Mouse (Mus musculus) embryonic facial prominence, embryonic 11.5 days (tissue): ENCODE measurements around the gene Mllt11. TPM values are rescaled to one million over a fixed set of nuclear protein-coding genes. Genes with fewer than 3 reads are reported as not detected.

Experiments
- ATAC-seq: fragments of 200-750 bp; cut with Nextera tagmentation; replicated peaks from 2 replicates; pipeline ENCODE4 v1.8.0; 2017; ENCODE audit warnings: low read depth; ENCODE audit not compliant: insufficient number of reproducible peaks, low FRiP score, low TSS enrichment
- DNase-seq: peaks from one replicate; pipeline ENCODE4 v3.0.0-alpha.2; 2015; ENCODE audit warnings: low spot score
- H3K27ac ChIP-seq: fragments of 300-500 bp; sonication (generic); replicated peaks from 2 replicates; pipeline ENCODE4 v1.5.1; 2014; ENCODE audit warnings: mild to moderate bottlenecking, low read depth, low read length, control low read depth
- H3K27me3 ChIP-seq: fragments of 300-500 bp; sonication (generic); 2 replicates; pipeline ENCODE4 v1.6.1; 2014; ENCODE audit warnings: mild to moderate bottlenecking, low read length, moderate library complexity, mixed read lengths; ENCODE audit not compliant: control insufficient read depth, insufficient read depth
- H3K36me3 ChIP-seq: fragments of 300-500 bp; sonication (generic); replicated peaks from 2 replicates; pipeline ENCODE4 v1.6.1; 2014; ENCODE audit warnings: low read depth, mild to moderate bottlenecking, low read length, moderate library complexity, mixed read lengths; ENCODE audit not compliant: control insufficient read depth, insufficient read depth
- H3K4me1 ChIP-seq: fragments of 300-500 bp; sonication (generic); 2 replicates; pipeline ENCODE4 v1.6.1; 2014; ENCODE audit warnings: low read length, mixed read lengths; ENCODE audit not compliant: control insufficient read depth, insufficient read depth
- H3K4me2 ChIP-seq: fragments of 300-500 bp; sonication (generic); 2 replicates; pipeline ENCODE4 v1.6.1; 2014; ENCODE audit warnings: low read depth, mild to moderate bottlenecking, control low read depth, low read length, moderate library complexity
- H3K4me3 ChIP-seq: fragments of 300-500 bp; sonication (generic); 2 replicates; pipeline ENCODE4 v1.5.1; 2014; ENCODE audit warnings: low read depth, low read length, control low read depth
- H3K9ac ChIP-seq: fragments of 300-500 bp; sonication (generic); replicated peaks from 2 replicates; pipeline ENCODE4 v1.6.1; 2014; ENCODE audit warnings: mild to moderate bottlenecking, control low read depth, low read length
- H3K9me3 ChIP-seq: fragments of 300-500 bp; sonication (generic); replicated peaks from 2 replicates; pipeline ENCODE4 v1.6.1; 2016; ENCODE audit warnings: mild to moderate bottlenecking, low read length, inconsistent platforms, mixed read lengths; ENCODE audit not compliant: control insufficient read depth
- WGBS: fragments of 180-500 bp; shearing (Covaris S2); extraction: QIAGEN DNeasy Blood & Tissue Kit; methylation state at CpG from one replicate; pipeline ENCODE4 v1.1.7; 2014; 5-methylcytosine and 5-hydroxymethylcytosine counted together
- polyA plus RNA-seq: library from polyadenylated mRNA; unstranded; fragments of >200 nt; fragmentation: Nextera tagmentation; extraction: Ambion mirVana; gene quantifications from 2 replicates; pipeline ENCODE4 v1.2.1, GENCODE M21; 2014

Mllt11 gene
- polyA plus RNA-seq, 1 experiment from 2014 or later = 52.9 TPM

- Histone ChIP-seq H3K9me3 (no peaks in the 10 kb centered on the region), H3K9ac (no peak overlapping the region; the same call in 1 of the 2 replicates), H3K4me1 (peaks cover 9% of the 10 kb centered on the region), H3K4me2 (peak overlapping the region; percentile 46), H3K27me3 (peaks cover 41% of the 10 kb centered on the region), H3K27ac (no peak overlapping the region), H3K36me3 (peaks cover 10% of the 10 kb centered on the region), H3K4me3 (peak overlapping the region; percentile 6; the same call in 1 of the 2 replicates)
- peak; percentile 4 for DNase-seq
- ATAC-seq = no peak
- 14% methylated on average over 55 of the region's 84 CpGs for whole genome bisulfite sequencing
Observed at GRCm38 (mm10) chr3:95172526-95173255, 59.3 kb downstream of the Mllt11 start.

GRCm38 (mm10) chr3:95171105-95171504, 60.9 kb downstream of the Mllt11 start:
- H3K9me3 ChIP-seq = no peaks in the 10 kb centered on the region
- H3K36me3 ChIP-seq = peaks cover 12% of the 10 kb centered on the region
- H3K27me3 ChIP-seq = peaks cover 41% of the 10 kb centered on the region
- H3K9ac ChIP-seq = no peak overlapping the region
- H3K27ac ChIP-seq = no peak overlapping the region
- no peak overlapping the region for H3K4me3 ChIP-seq
- ATAC-seq = no peak
- no peak overlapping the region for H3K4me2 ChIP-seq
- WGBS = 84% methylated on average over 6 of the region's 6 CpGs
- no peak for DNase-seq
- H3K4me1 ChIP-seq = peaks cover 9% of the 10 kb centered on the region

GRCm38 (mm10) chr3:95169996-95170395, 62.0 kb downstream of the Mllt11 start:
- no peak for ATAC-seq
- H3K27me3 ChIP-seq = peaks cover 41% of the 10 kb centered on the region
- no peaks in the 10 kb centered on the region for H3K9me3 ChIP-seq
- peaks cover 9% of the 10 kb centered on the region for H3K4me1 ChIP-seq
- WGBS = 90% methylated on average over 10 of the region's 10 CpGs
- H3K4me2 ChIP-seq = no peak overlapping the region
- H3K27ac ChIP-seq = no peak overlapping the region
- H3K9ac ChIP-seq = no peak overlapping the region
- DNase-seq = no peak
- H3K36me3 ChIP-seq = peaks cover 12% of the 10 kb centered on the region
- H3K4me3 ChIP-seq = no peak overlapping the region

Other genes starting within 250 kb of the Mllt11 start
- 18.0 and 23.0 TPM in 2 replicates for gene Zfp687, start 216.7 kb downstream of the Mllt11 start, polyA plus RNA-seq
- 311 and 325 TPM in 2 replicates for gene Psmd4, start 189.6 kb downstream of the Mllt11 start, polyA plus RNA-seq
- 15.4 and 16.1 TPM in 2 replicates for gene Pip5k1a, start 125.2 kb downstream of the Mllt11 start, polyA plus RNA-seq
- 229 and 232 TPM in 2 replicates for gene Vps72, start 121.1 kb downstream of the Mllt11 start, polyA plus RNA-seq
- 0.28 and 0.42 TPM in 2 replicates for gene Tmod4, start 107.7 kb downstream of the Mllt11 start, polyA plus RNA-seq
- 71.8 and 84.0 TPM in 2 replicates for gene Scnm1, start 98.2 kb downstream of the Mllt11 start, polyA plus RNA-seq
- 13.2 and 15.1 TPM in 2 replicates for gene Lysmd1, start 98.1 kb downstream of the Mllt11 start, polyA plus RNA-seq
- gene Tnfaip8l2, start 89.8 kb downstream of the Mllt11 start, polyA plus RNA-seq = 2.0 and 2.5 TPM in 2 replicates
- 8.6 and 9.5 TPM in 2 replicates for gene Sema6c, start 71.7 kb downstream of the Mllt11 start, polyA plus RNA-seq
- 5.7 and 6.7 TPM in 2 replicates for gene Gabpb2, start 14.3 kb downstream of the Mllt11 start, polyA plus RNA-seq
- 93.9 and 105 TPM in 2 replicates for gene Cdc42se1, start 3.4 kb downstream of the Mllt11 start, polyA plus RNA-seq
- 0.54 TPM in 1 of 2 replicates, not detected in the other for gene Gm128, start 9.4 kb upstream of the Mllt11 start, polyA plus RNA-seq
- 2.9 and 4.0 TPM in 2 replicates for gene Bnipl, start 19.0 kb upstream of the Mllt11 start, polyA plus RNA-seq
- gene Mindy1, start 49.2 kb upstream of the Mllt11 start, polyA plus RNA-seq = 45.7 and 46.8 TPM in 2 replicates
- gene Prune1, start 49.9 kb upstream of the Mllt11 start, polyA plus RNA-seq = 25.9 and 28.2 TPM in 2 replicates
- gene Anxa9, start 75.0 kb upstream of the Mllt11 start, polyA plus RNA-seq = 1.5 and 1.9 TPM in 2 replicates
- 117 and 118 TPM in 2 replicates for gene Cers2, start 82.6 kb upstream of the Mllt11 start, polyA plus RNA-seq
- gene Setdb1, start 125.0 kb upstream of the Mllt11 start, polyA plus RNA-seq = 66.2 and 67.3 TPM in 2 replicates
- gene 4930558C23Rik, start 170.7 kb upstream of the Mllt11 start, polyA plus RNA-seq = not detected in 2 replicates
- 28.7 and 29.3 TPM in 2 replicates for gene Arnt, start 202.2 kb upstream of the Mllt11 start, polyA plus RNA-seq